Mouse (Mus musculus) limb, embryonic 12.5 days (tissue): ENCODE data around the gene Hus1b. TPM values are rescaled to one million over a fixed set of nuclear protein-coding genes. Genes with fewer than 3 reads are reported as not detected.

Experiments
- ATAC-seq: fragments of 200-750 bp; cut with Nextera tagmentation; 2 replicates; pipeline ENCODE4 v1.8.0; 2017; ENCODE audit warnings: low read depth, moderate TSS enrichment; ENCODE audit not compliant: insufficient number of reproducible peaks, insufficient read depth, low FRiP score, low TSS enrichment
- H3K27ac ChIP-seq: fragments of 300-500 bp; sonication (generic); 2 replicates; pipeline ENCODE4 v1.5.1; 2016; ENCODE audit warnings: mild to moderate bottlenecking, moderate library complexity
- H3K27me3 ChIP-seq: fragments of 300-500 bp; sonication (generic); 2 replicates; pipeline ENCODE4 v1.6.1; 2016; ENCODE audit warnings: mild to moderate bottlenecking, moderate library complexity
- H3K36me3 ChIP-seq: fragments of 300-500 bp; sonication (generic); 2 replicates; pipeline ENCODE4 v1.6.1; 2016; ENCODE audit warnings: mild to moderate bottlenecking, moderate library complexity
- H3K4me1 ChIP-seq: fragments of 300-500 bp; sonication (generic); replicated peaks from 2 replicates; pipeline ENCODE4 v1.6.1; 2016
- H3K4me2 ChIP-seq: fragments of 300-500 bp; sonication (generic); 2 replicates; pipeline ENCODE4 v1.6.1; 2016; ENCODE audit warnings: mild to moderate bottlenecking, moderate library complexity
- H3K4me3 ChIP-seq: fragments of 300-500 bp; sonication (generic); replicated peaks from 2 replicates; pipeline ENCODE4 v1.5.1; 2016; ENCODE audit warnings: mild to moderate bottlenecking
- H3K9ac ChIP-seq: fragments of 300-500 bp; sonication (generic); replicated peaks from 2 replicates; pipeline ENCODE4 v1.6.1; 2016; ENCODE audit warnings: mild to moderate bottlenecking, moderate library complexity
- H3K9me3 ChIP-seq: fragments of 300-500 bp; sonication (generic); 2 replicates; pipeline ENCODE4 v1.6.1; 2016; ENCODE audit warnings: mild to moderate bottlenecking, moderate library complexity
- WGBS: fragments of 180-500 bp; shearing (Covaris S2); methylation state at CpG from one replicate; pipeline ENCODE4 v1.1.7; 2016; 5-methylcytosine and 5-hydroxymethylcytosine counted together
- polyA plus RNA-seq: library from polyadenylated mRNA; unstranded; fragments of >200 nt; fragmentation: Nextera tagmentation; extraction: Ambion mirVana; gene quantifications from 2 replicates; pipeline ENCODE4 v1.2.1, GENCODE M21; 2016

Gene Hus1b
- not detected in 2 replicates for polyA plus RNA-seq

GRCm38 (mm10) chr13:30947540-30947939 lies at the start of gene Hus1b:
TSS of gene Hus1b (minus strand) at chr13:30947759.
- WGBS: 89% methylated on average over 11 of the region's 11 CpGs
- Histone ChIP-seq H3K9ac (no peak within 1 kb of the TSS), H3K9me3 (no peaks in the 10 kb centered on the region), H3K27ac (no peak within 1 kb of the TSS), H3K4me3 (no peak within 1 kb of the TSS), H3K4me1 (no peaks in the 10 kb centered on the region), H3K27me3 (no peaks in the 10 kb centered on the region), H3K36me3 (no peaks in the 10 kb centered on the region), H3K4me2 (no peak within 1 kb of the TSS)
- no peak for ATAC-seq

- Histone ChIP-seq H3K4me2 (no peak overlapping the region), H3K27me3 (peaks cover 12% of the 10 kb centered on the region), H3K9ac (no peak overlapping the region), H3K4me1 (no peaks in the 10 kb centered on the region), H3K27ac (no peak overlapping the region), H3K4me3 (no peak overlapping the region), H3K9me3 (no peaks in the 10 kb centered on the region), H3K36me3 (no peaks in the 10 kb centered on the region)
- no peak for ATAC-seq
- WGBS: 66% methylated on average over 6 of the region's 6 CpGs
Measured at GRCm38 (mm10) chr13:30994249-30994858, 46.8 kb upstream of the Hus1b start.

GRCm38 (mm10) chr13:30993819-30994218 lies 46.3 kb upstream of the Hus1b start:
- no peak overlapping the region for H3K27ac ChIP-seq
- H3K27me3 ChIP-seq: peaks cover 12% of the 10 kb centered on the region
- ATAC-seq: no peak
- no peaks in the 10 kb centered on the region for H3K36me3 ChIP-seq
- H3K4me1 ChIP-seq: no peaks in the 10 kb centered on the region
- no peak overlapping the region for H3K4me3 ChIP-seq
- no peaks in the 10 kb centered on the region for H3K9me3 ChIP-seq
- WGBS: 28% methylated on average over 3 of the region's 3 CpGs
- H3K9ac ChIP-seq: no peak overlapping the region
- no peak overlapping the region for H3K4me2 ChIP-seq

- ATAC-seq: no peak
- Histone ChIP-seq H3K4me1 (peaks cover 10% of the 10 kb centered on the region), H3K27ac (no peak overlapping the region), H3K9ac (no peak overlapping the region), H3K4me2 (no peak overlapping the region), H3K27me3 (peaks cover 32% of the 10 kb centered on the region), H3K9me3 (no peaks in the 10 kb centered on the region), H3K36me3 (no peaks in the 10 kb centered on the region), H3K4me3 (no peak overlapping the region)
- 77% methylated on average over 9 of the region's 9 CpGs for WGBS
Measured at GRCm38 (mm10) chr13:30990233-30990632, 42.7 kb upstream of the Hus1b start.

GRCm38 (mm10) chr13:30989710-30990109 lies 42.2 kb upstream of the Hus1b start:
- no peaks in the 10 kb centered on the region for H3K36me3 ChIP-seq
- H3K4me3 ChIP-seq: no peak overlapping the region
- peaks cover 12% of the 10 kb centered on the region for H3K4me1 ChIP-seq
- peaks cover 32% of the 10 kb centered on the region for H3K27me3 ChIP-seq
- H3K9me3 ChIP-seq: no peaks in the 10 kb centered on the region
- ATAC-seq: no peak
- H3K27ac ChIP-seq: no peak overlapping the region
- 84% methylated on average over 10 of the region's 10 CpGs for WGBS
- H3K4me2 ChIP-seq: no peak overlapping the region
- no peak overlapping the region for H3K9ac ChIP-seq

GRCm38 (mm10) chr13:30987686-30988085 lies 40.1 kb upstream of the Hus1b start:
- no peak for ATAC-seq
- Histone ChIP-seq H3K36me3 (no peaks in the 10 kb centered on the region), H3K9me3 (no peaks in the 10 kb centered on the region), H3K27ac (no peak overlapping the region), H3K4me2 (no peak overlapping the region), H3K4me3 (no peak overlapping the region), H3K4me1 (peaks cover 12% of the 10 kb centered on the region), H3K9ac (no peak overlapping the region), H3K27me3 (peaks cover 32% of the 10 kb centered on the region)
- WGBS: 90% methylated on average over 2 of the region's 2 CpGs

- no peak for ATAC-seq
- no peak overlapping the region for H3K4me2 ChIP-seq
- H3K4me1 ChIP-seq: peaks cover 12% of the 10 kb centered on the region
- no peak overlapping the region for H3K4me3 ChIP-seq
- H3K9ac ChIP-seq: no peak overlapping the region
- peaks cover 31% of the 10 kb centered on the region for H3K27me3 ChIP-seq
- 74% methylated on average over 10 of the region's 10 CpGs for WGBS
- no peak overlapping the region for H3K27ac ChIP-seq
- H3K9me3 ChIP-seq: no peaks in the 10 kb centered on the region
- H3K36me3 ChIP-seq: no peaks in the 10 kb centered on the region
Measured at GRCm38 (mm10) chr13:30986934-30987455, 39.4 kb upstream of the Hus1b start.

GRCm38 (mm10) chr13:30985598-30986466 lies 38.3 kb upstream of the Hus1b start:
- peak overlapping the region; percentile 37 for H3K4me3 ChIP-seq
- no peaks in the 10 kb centered on the region for H3K36me3 ChIP-seq
- peak; percentile 63 for ATAC-seq
- H3K27ac ChIP-seq: 0 out of 2 replicates have a peak overlapping the region, but pooled peaks have one; percentile 29
- no peaks in the 10 kb centered on the region for H3K9me3 ChIP-seq
- H3K9ac ChIP-seq: peak overlapping the region; percentile 48
- peaks cover 25% of the 10 kb centered on the region for H3K27me3 ChIP-seq
- WGBS: 12% methylated on average over 27 of the region's 27 CpGs
- H3K4me1 ChIP-seq: peaks cover 12% of the 10 kb centered on the region
- peak overlapping the region; percentile 73 for H3K4me2 ChIP-seq

GRCm38 (mm10) chr13:30985275-30985597 lies 37.7 kb upstream of the Hus1b start:
- no peak for ATAC-seq
- Histone ChIP-seq H3K9ac (peak overlapping the region; percentile 48), H3K9me3 (no peaks in the 10 kb centered on the region), H3K4me3 (peak overlapping the region; percentile 37), H3K4me1 (peaks cover 12% of the 10 kb centered on the region), H3K27ac (0 out of 2 replicates have a peak overlapping the region, but pooled peaks have one; percentile 29), H3K27me3 (peaks cover 25% of the 10 kb centered on the region), H3K36me3 (no peaks in the 10 kb centered on the region), H3K4me2 (peak overlapping the region; percentile 73)
- 16% methylated on average over 13 of the region's 13 CpGs for WGBS

GRCm38 (mm10) chr13:30981666-30982065 lies 34.1 kb upstream of the Hus1b start:
- peaks cover 10% of the 10 kb centered on the region for H3K27me3 ChIP-seq
- no peaks in the 10 kb centered on the region for H3K9me3 ChIP-seq
- H3K4me3 ChIP-seq: no peak overlapping the region
- no peak overlapping the region for H3K27ac ChIP-seq
- 63% methylated on average over 1 of the region's 1 CpGs for WGBS
- H3K36me3 ChIP-seq: no peaks in the 10 kb centered on the region
- no peak for ATAC-seq
- no peak overlapping the region for H3K4me2 ChIP-seq
- peaks cover 12% of the 10 kb centered on the region for H3K4me1 ChIP-seq
- H3K9ac ChIP-seq: no peak overlapping the region

GRCm38 (mm10) chr13:30978224-30978623 lies 30.7 kb upstream of the Hus1b start:
- no peak overlapping the region for H3K4me2 ChIP-seq
- ATAC-seq: no peak
- H3K9ac ChIP-seq: no peak overlapping the region
- no peak overlapping the region for H3K4me3 ChIP-seq
- H3K27me3 ChIP-seq: peaks cover 3% of the 10 kb centered on the region; the same call in 1 of the 2 replicates
- no peaks in the 10 kb centered on the region for H3K36me3 ChIP-seq
- 45% methylated on average over 4 of the region's 4 CpGs for WGBS
- H3K4me1 ChIP-seq: peaks cover 4% of the 10 kb centered on the region; the same call in 1 of the 2 replicates
- H3K27ac ChIP-seq: no peak overlapping the region
- no peaks in the 10 kb centered on the region for H3K9me3 ChIP-seq
